Mouse (Mus musculus) heart, postnatal 14 days (tissue): ENCODE results near the gene Fam126a. TPM values are rescaled to one million over a fixed set of nuclear protein-coding genes. Genes with fewer than 3 reads are reported as not detected.

ENCODE experiments used
- DNase-seq, 2 experiments: peaks; one replicate each; pipeline ENCODE4 v3.0.0; 2021 to 2022
- intact Hi-C: fragments of 180-260 bp; cut with DNase I; formaldehyde crosslinking; loops from one replicate; pipeline ENCODE4 v1.15.1; 2025
- total RNA-seq, 2 experiments: library from RNA; stranded (reverse); gene quantifications; 2 replicates each; pipeline ENCODE4 v1.2.3; 2021

Gene Fam126a
- total RNA-seq, 2 experiments from 2014 or later = 46.8 to 59.4 TPM

- intact Hi-C loops = no loop called here
- no peak for DNase-seq
Measured at GRCm38 (mm10) chr5:23995951-23996350, 34.5 kb downstream of the Fam126a start.

DNA sequence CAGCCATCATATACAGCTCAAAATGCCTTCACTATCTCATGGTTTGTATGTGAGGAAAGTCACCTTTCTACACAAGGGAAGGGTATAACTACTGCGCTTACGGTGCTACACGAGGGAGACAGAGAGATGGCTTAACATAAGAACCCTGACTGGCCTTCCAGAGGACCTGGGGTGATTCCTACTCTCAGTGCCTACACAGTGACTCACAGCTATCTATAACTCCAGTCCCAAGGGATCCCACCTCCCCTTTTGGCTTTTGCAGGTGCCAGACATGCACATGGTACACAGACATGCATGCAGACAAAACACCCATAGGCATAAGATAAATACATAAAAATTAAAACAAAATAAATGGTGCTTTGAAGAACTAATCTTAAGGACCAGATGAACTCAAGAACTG lies 35.6 kb downstream of the Fam126a start:
- no peak for DNase-seq
- intact Hi-C loops = no loop called here

- intact Hi-C loops = no loop called here
- DNase-seq = no peak
Measured at GRCm38 (mm10) chr5:23994231-23994630, 36.3 kb downstream of the Fam126a start.

GRCm38 (mm10) chr5:23993553-23993894 lies 37.0 kb downstream of the Fam126a start:
- intact Hi-C loops = loop anchor here (2.0 kb wide), 1 partner anchor 17 kb away; no protein-coding TSS in a partner anchor
- no peak for DNase-seq

DNA sequence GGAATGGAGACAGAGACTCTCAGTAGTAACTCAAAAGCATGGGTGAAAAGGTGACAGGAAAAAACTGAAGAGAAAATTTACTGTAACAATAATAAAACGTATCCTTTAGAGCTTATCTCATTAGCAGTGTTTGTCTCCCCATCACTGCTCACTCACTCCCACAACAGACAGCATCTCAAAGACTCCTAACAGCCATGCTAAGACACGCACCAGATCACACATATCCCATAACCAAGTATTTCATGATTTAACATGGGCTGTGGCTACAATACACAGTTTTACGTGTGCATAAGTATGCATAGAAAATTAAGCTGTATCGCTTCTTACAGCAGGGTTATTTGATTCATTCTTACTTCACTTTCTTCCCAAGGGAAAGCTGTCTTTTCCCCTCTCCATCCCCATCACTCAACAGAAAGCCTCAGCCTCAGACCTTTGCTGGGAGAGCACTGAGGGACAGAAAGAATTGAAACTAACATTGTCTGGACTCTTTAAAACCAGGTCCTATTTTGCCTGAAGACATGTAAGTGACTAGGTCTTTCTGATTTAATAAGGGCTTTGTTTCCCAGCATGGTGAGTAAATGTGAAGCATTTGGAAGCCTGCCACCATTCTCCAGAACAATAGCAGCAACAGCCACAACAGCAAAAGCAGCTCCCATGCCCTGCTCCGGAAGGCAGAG lies 37.5 kb downstream of the Fam126a start:
- DNase-seq = peak; percentile 53 to 68
- intact Hi-C loops = loop anchor here (2.0 kb wide), 1 partner anchor 16 kb away; no protein-coding TSS in a partner anchor

DNA sequence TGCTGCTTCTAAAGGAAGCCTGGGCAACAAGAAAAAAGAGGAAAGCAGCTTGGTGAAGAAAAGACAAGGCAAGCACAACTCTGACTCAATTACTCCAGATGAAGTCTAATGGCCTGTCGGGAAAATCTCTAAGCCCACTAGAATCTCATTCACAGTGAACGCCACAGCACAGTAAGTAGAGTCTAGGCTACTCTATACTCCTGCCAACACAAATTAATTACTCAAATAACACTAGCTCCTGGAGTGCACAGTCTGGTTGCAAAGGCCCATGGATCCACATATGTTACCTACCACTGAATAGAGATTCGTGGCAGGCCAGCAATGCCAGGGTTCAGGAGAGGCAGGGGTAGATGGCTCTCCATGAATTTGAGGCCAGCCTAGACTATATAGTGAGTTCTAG lies 40.5 kb downstream of the Fam126a start:
- intact Hi-C loops = no loop called here
- no peak for DNase-seq

DNA sequence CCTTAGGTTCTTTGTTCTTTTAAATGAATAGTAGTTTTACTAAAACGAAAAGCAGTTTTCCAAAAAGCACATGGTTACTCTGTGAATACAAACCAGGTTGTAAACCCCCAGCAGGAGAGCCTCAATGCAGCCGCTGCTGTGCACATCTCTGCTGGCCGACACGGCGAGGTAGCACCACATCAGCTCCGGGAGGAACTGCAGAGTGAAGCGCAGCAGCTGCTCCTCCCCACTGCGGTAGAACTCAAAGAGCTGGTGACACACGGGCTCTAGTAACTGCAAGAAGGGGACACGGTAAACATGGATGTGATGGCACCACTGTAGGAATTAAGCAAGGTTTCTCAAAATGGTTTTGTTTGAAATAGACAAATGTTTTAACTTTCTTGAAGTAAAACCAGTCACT lies 42.7 kb downstream of the Fam126a start:
- intact Hi-C loops = no loop called here
- DNase-seq = no peak

GRCm38 (mm10) chr5:23982081-23982480 lies 48.4 kb downstream of the Fam126a start:
- no peak for DNase-seq
- intact Hi-C loops = no loop called here

DNA sequence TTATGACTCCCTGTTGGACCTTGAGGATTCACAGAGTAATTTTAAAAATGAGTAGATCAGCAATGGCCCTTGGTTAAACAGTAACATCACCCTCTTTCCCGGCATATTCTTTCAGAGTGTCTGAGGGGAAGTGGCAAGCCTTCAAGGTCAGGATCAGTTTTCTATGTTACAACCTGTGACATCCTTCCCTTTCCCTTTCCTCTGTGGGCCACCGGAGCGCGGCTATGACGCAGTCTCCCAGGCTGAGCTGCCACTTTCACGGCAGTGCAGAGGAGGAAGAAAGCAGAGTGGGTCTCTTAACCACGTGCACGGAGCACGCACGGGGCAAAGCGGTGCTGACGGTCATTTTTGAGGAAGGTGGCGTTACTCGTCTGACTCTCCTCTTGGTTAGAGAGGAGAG lies 52.0 kb downstream of the Fam126a start:
- no peak for DNase-seq
- intact Hi-C loops = no loop called here

GRCm38 (mm10) chr5:23974994-23975575 lies 55.4 kb downstream of the Fam126a start:
- intact Hi-C loops = no loop called here

DNA sequence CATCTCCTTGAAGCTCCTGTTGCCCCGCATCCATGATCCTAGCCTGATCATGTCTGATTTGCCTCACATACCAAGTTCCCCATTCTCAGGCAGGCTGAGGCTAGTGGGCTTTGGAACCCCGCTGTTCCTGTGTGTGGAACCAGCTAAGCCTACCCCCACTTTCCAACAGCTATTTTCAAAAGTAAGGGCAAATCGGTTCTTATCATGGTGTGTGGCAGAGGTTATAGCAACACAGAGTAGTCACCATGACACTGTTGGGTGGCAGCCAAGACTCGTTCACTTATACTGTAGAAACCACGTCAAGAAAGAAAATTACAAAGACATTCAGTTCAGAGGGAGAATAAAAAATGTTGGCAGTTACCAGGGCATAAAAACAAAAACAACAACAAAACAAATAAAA lies 62.8 kb downstream of the Fam126a start:
- peak; percentile 43 to 65 for DNase-seq

More at GRCm38 (mm10) chr5:23974994-23975575, 55.4 kb downstream of the Fam126a start:
- DNase-seq = no peak

GRCm38 (mm10) chr5:23964599-23965165 lies 65.8 kb downstream of the Fam126a start:
- DNase-seq = no peak
- intact Hi-C loops = loop anchor here (5.0 kb wide), 1 partner anchor 77 kb away; no protein-coding TSS in a partner anchor

More for the DNA sequence above, 62.8 kb downstream of the Fam126a start:
- intact Hi-C loops = no loop called here

DNA sequence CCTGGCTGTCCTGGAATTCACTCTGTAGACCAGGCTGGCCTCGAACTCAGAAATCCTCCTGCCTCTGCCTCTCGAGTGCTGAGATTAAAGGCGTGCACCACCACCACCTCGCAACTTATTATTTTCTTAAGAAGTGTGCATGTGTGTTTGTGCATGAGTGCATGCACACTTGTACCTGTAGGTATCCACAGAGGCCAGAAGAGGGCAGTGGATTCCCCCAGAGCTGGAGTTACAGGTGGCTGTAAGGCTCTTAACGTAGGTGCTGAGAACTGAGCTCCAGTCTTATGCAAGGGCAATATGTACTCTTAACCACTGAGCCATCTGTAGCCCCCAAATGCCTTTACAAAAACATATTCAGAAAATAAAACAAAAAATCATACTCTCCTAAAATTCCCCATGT lies 77.4 kb downstream of the Fam126a start:
- intact Hi-C loops = no loop called here
- DNase-seq = no peak

DNA sequence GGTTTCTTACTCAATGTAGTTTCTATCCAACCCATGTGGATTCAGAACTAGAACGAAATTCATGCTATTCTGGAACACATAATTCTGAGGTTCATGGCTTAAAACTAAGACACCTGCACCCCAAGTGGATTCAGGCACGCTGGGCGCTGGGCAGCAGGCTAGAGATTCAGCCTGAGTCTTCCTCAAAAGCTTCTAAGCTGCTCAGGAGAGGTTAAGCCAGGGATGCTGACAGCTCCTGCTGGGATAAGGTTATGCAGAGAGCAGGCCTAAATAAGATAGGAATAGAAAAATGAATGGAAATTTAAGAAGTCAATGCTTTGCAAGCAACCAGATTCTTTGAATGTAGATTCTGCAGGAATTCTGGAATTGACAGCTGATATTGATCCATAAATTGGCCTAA lies 82.4 kb downstream of the Fam126a start:
- no peak for DNase-seq
- intact Hi-C loops = no loop called here

GRCm38 (mm10) chr5:23945056-23945455 lies 85.4 kb downstream of the Fam126a start:
- intact Hi-C loops = no loop called here
- no peak for DNase-seq

DNA sequence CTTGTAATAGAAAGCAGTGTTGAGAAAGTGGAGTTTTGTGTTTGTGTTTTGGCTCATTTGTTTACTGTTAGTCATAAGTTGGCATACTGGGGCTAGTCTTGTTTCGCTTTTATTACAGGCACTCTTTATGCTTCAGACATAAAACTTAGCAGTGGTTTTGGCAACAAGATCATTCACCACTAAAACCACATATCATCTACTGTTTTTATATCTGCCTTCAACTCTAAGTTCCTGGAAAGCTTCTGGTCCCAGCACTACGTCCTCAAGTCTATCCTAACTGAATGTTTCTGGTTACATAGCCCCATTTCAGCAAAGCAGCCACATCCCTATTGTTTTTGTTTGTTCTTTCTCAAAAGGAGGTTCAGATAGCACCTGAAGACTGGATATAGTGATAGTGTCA lies 87.0 kb downstream of the Fam126a start:
- intact Hi-C loops = no loop called here
- no peak for DNase-seq

- intact Hi-C loops = no loop called here
- DNase-seq = no peak
Measured at GRCm38 (mm10) chr5:23923481-23924165, 106.9 kb downstream of the Fam126a start.

GRCm38 (mm10) chr5:23922516-23923291 lies 107.8 kb downstream of the Fam126a start:
- DNase-seq = peak in 1 of 2 experiments; percentile 10
- intact Hi-C loops = no loop called here

DNA sequence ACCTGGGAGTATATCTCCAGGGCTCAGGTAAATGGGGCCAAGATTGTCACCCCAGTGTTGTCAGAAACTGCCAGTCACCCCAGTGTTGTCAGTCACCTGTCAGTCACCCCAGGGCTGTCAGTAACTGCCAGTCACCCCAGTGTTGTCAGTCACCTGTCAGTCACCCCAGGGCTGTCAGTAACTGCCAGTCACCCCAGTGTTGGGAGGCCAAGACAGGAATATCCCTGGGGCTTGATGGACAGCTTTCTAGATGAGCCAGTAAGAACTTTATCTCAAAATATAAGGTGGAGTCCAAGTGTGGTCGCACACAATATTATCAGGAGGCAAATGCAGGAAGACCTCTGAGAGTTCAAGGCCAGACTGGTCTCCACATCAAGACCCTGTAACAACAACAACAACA lies 109.2 kb downstream of the Fam126a start:
- no peak for DNase-seq
- intact Hi-C loops = no loop called here

DNA sequence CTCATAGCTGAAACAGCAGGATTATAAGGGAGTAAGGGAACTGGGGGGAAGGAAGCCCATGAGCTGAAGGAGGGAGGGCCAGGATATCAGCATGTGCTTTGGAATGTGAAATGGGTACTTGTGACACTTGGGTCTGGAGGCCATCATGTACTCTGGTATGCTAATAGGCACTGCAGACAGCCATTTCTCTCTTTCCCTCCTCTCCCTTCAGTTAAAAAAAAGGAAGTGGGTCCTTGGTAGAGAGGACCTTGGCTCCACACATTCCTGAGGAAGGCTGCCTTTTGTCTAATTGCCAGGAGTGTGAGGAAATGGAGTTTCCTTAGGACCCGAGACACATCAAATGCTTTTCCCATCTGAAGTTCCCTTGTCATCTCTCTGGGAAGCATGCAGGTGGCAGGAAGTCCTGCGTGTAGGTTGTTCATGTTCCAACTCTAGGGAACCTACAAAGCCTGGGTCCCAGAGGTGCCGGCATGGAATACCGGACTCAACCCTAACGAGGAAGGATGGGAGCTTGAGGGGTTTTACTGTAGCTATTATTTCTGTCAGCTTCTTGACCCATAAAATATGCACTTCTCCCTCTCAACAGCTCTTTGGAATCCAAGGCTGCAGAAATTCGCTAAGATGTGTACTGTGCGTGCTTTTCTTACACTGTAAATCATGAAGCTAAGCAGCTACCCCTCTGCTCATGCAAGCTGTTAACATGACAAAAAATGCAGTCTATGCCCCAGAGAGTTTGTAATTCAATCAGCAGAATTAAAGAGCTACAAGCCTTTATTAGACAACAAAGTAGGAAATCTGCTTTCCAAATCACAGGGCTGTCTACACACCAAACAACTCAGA lies 110.4 kb downstream of the Fam126a start:
- intact Hi-C loops = no loop called here
- DNase-seq = no peak
